Mouse (Mus musculus): ENCODE measurements at regions not wholly inside any gene's neighbourhood (a gene's known extent, or its start where the extent isn't known, plus 50 kb on each side); places are given as distances from the start of the nearest gene placed in this dataset.

GRCm38 (mm10) chr11:71976724-71977481 is 60.4 kb downstream of the Aipl1 start:
- DNase-seq (ENCODE audit: low spot score in 2 of 2) = no peak

GRCm38 (mm10) chr11:71971351-71971750 is 66.0 kb downstream of the Aipl1 start:
- DNase-seq (ENCODE audit: low spot score in 2 of 2) = no peak

- DNase-seq (ENCODE audit: low spot score in 2 of 2) = no peak
Measured at GRCm38 (mm10) chr11:71962306-71962705, 75.0 kb downstream of the Aipl1 start.

DNA sequence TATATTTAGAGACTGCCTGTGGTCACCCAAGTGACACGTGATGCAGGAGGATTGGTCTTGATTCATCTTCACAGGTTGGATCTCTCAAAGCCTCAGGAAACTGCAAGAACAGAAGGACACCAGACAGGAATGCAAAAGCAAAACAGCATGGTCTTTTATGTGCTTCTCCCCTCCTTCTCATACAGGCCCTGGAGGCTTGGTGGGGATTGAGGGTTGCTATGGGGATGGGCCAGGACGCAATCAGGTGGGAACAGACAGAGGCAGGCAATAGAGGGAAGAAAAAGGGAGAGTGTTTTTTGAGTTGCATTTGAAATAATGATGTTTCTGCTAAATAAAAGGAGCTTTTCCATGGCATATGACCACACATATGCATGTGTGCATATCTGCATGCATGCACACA is 84.8 kb downstream of the Aipl1 start:
- DNase-seq (ENCODE audit: low spot score in 2 of 2) = no peak

DNA sequence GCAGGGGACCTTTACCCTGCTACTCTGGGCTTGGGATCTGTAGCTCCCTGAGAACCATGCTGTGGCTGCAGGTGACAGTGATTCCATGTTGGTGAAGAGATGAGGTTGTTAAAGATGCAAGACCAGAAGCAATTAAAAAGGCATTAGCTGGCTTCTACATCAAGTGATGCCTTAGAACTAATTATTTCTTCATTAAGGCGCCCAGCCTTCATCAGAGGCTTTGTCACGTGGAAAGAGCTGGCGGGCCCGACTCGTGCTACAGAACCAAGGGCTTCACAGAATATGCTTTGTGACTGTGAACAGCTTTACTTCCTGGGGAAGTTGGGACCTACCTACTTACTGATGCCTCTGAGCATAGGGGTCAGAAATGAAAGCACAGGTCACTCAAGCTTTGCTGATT is 90.1 kb downstream of the Aipl1 start:
- DNase-seq (ENCODE audit: low spot score in 2 of 2) = no peak

DNA sequence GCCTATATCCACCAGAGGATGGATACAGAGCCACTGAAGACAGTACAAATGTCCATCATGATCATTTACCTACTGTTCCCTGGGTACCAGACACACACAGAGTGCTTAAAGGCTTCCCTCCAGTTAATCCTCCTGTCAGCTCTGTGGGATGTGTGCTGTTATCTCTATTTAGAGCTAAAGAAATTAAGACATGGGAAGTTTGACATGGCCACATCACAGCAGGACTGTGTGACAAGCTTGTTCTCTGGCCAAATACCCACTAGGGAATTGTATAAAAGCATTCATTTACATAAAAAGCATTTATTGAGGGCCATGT is 92.3 kb downstream of the Aipl1 start:
- no peak for DNase-seq (ENCODE audit: low spot score in 2 of 2)

DNA sequence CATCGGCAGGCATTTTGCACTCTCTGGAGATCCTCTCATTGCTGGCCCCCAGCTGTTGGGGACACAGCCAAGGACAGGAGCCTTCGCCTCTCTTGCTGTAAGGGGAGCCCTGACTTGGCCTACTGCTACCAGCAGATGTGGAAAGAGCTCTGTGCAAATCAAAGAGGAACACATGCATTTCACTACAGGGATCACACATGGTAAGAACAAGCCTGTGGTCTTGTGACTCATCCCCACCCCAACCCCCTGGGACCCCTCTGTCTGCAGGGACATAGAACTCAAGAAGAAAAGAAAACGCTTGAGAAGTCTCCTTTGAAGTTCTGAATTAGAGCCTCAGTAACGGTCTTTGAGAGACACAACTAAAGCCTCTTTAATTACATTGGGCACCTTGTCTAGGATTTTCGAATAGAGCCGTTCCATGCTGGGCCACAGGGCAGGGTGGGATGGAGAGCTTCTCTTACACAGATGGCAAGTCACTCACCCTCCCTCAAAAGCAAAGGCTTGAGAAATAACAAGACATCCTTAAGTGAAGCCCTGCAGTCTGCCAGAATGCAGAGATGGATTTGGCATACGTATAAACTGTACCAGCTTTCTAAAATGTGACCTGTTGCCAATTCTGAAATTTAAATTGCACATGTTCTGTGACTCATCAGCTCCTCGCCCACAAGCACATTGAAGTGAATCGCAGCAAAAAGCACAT is 92.8 kb downstream of the Aipl1 start:
- DNase-seq (ENCODE audit: low spot score in 2 of 2) = no peak

- DNase-seq (ENCODE audit: low spot score in 2 of 2) = no peak
Measured at GRCm38 (mm10) chr11:71943512-71943911, 93.8 kb downstream of the Aipl1 start.

DNA sequence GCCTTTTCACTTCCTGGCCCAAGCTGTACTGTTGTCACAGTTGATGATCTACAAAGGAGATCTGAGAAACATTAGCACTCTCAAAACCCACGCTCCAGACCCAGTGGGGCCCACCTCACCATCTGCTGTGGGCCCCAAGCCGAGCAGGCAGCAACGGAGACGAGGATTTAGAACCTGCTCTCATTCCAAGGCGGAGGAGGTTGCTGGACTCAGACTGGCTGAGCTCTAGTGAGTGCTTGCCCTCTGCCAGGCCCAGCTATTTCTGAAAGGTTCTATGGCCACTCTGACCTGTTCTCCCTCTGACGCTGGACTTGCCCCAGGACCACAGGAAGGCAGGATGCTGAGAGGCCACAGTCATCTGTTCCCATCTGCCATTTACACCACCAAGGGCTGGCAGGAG is 98.2 kb downstream of the Aipl1 start:
- DNase-seq (ENCODE audit: low spot score in 2 of 2) = no peak

DNA sequence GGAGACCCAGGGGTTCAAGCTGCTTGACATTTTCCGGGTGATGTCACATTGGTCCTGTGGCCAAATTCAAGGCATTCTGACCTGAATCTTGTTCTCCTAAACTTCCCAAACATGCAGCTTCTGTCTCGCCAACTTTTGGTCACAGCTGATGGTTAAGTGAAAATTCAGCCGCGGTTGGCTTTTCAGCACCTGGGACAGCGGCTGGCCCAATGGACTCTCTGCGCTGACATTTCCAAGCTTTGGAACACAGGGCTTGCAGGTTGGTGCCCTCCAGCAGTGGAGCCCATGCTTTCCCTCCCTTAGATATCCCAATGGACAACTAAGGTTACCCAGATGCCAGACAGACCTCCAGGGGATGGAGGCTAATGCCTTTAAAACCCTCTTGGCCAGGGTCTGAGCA is 100.2 kb downstream of the Aipl1 start:
- peak in 1 of 2 experiments; percentile 22 for DNase-seq (ENCODE audit: low spot score in 2 of 2)

DNA sequence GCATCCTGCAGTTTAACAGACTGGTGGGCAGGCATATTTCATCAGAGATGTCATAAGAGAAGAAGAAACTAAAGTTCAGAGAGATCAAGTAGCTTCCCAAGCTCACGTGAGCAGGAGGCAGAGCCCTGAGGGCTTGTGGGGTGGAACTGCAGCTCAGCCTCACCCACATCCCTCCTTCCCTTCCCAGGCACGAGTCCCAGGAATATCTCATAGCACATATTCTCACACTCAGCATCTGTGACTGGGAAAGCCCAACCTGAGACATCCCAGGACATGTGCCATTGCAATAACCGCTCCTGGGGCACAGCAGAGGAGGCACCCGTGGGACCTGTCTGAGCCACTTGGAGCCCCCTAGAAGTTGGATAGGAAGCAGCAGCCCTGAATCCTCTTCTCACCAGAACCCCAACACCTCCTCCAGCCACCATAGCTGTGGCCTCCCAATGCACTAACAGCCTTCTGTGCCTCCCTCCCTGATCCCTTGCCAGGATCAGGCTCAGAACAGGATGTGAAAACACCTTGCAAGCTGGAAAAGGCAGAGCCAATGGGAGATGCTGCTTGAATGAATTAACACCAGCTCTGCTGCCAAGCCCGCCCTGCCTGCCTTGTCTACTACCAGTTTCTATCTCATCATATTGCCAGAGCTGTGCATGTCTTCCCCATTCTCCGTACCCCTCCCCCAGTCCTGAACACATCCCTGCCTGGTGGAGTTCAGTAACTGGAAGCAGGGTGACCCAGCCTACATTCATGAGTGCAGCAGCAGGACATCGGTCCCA is 107.4 kb downstream of the Aipl1 start:
- no peak for DNase-seq (ENCODE audit: low spot score in 2 of 2)

- DNase-seq (ENCODE audit: low spot score in 2 of 2) = no peak
Measured at GRCm38 (mm10) chr11:71914665-71915064, 122.6 kb downstream of the Aipl1 start.

- no peak for DNase-seq (ENCODE audit: low spot score in 2 of 2)
Measured at GRCm38 (mm10) chr11:71912626-71913025, 124.7 kb downstream of the Aipl1 start.

DNA sequence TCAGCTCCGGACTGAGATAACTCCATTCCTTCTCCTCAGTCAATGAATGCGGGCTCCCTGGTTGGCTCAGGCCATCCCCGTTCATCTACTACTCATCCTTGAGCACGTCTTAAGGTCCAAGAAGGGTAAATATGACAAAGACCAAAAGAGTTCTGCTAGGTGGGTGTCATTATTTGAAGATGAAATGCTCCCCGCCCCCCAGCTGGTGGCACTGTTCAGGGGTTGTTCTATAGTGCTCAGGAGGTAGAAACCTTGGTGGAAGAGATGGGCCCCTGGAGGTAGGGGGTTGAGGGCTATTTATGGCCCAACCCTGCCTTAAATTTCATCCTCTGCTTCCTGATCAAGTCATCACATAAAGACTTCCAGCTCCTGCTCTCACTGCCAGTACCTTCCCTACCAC is 126.0 kb downstream of the Aipl1 start:
- DNase-seq (ENCODE audit: low spot score in 2 of 2) = no peak

DNA sequence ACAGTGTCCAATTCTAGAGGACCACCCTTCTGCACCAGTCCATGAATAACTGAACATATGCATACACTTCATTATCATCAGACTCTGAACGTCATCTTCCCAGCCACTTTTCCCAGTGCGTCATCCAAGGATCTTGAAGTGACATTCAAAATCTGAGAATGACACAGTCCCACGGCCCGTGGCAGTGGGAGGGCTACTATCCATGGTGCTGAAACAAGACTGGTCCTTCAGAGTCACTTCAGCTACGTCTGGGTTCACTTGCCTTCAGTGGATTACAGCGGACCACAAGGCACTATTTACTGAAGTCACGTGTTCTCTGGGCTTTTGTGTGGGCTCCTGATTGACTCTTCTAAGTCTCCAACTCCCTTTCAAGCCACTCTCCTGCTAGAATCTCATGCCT is 128.7 kb downstream of the Aipl1 start:
- DNase-seq (ENCODE audit: low spot score in 2 of 2) = no peak

DNA sequence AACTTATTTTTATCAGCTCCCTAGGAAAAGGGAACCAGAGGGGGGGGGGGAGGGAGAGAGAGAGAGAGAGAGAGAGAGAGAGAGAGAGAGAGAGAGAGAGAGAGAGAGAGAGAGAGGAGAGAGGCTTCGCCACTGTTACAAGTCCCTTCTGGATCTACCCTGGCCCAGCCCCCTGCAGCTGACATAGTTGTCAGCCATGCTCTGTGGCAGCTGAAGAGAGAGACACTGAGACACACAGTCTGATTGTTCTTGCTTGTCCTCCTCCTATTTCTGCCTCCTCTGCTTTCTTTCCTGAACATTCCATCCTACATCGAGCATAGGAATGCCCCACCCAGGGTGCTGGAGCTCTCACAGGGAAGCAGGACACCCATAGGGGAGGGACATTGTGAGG is 134.3 kb downstream of the Aipl1 start:
- no peak for DNase-seq (ENCODE audit: low spot score in 2 of 2)

GRCm38 (mm10) chr11:71902304-71903019 is 134.8 kb downstream of the Aipl1 start:
- DNase-seq (ENCODE audit: low spot score in 2 of 2) = no peak

- no peak for DNase-seq (ENCODE audit: low spot score in 2 of 2)
Measured at GRCm38 (mm10) chr11:71900816-71901215, 136.5 kb downstream of the Aipl1 start.

- DNase-seq (ENCODE audit: low spot score in 2 of 2) = peak in 1 of 2 experiments; percentile 33
Measured at GRCm38 (mm10) chr11:71897551-71897950, 139.8 kb downstream of the Aipl1 start.

GRCm38 (mm10) chr11:71897141-71897540 is 140.2 kb downstream of the Aipl1 start:
- DNase-seq (ENCODE audit: low spot score in 2 of 2) = no peak

- DNase-seq (ENCODE audit: low spot score in 2 of 2) = no peak
Measured at GRCm38 (mm10) chr11:71891181-71891580, 141.5 kb downstream of the Wscd1 start.

GRCm38 (mm10) chr11:71889161-71889560 is 139.4 kb downstream of the Wscd1 start:
- DNase-seq (ENCODE audit: low spot score in 2 of 2) = no peak
